Mouse (Mus musculus) testis, postnatal 14 days (tissue): ENCODE results near the gene Zfp148.

Experiments
- DNase-seq: peaks from one replicate; pipeline ENCODE4 v3.0.0; 2021; ENCODE audit warnings: low spot score

Gene Zfp148

DNA sequence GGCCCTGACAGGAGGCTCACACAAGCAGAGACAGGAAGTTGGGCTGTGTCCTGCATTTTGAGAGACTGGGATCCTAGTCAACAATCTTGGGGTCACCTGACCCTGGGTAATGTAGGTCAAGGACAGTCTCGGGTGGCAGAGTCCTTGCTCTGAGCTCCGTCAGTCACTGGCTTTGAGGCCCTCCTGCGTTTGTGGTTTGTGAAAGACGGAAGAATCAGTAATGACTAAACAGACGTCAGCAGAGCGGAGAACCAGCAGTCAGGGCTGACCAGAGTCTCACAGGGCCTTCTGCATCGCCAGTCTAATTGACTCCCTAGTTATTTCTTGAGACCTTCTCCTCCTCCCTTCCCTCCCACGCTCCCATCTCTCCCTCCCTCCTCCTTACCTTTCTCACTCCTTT is 150.5 kb downstream of the Zfp148 start:
- no peak for DNase-seq

GRCm38 (mm10) chr16:33536456-33536855 is 155.8 kb downstream of the Zfp148 start:
- DNase-seq: no peak

- DNase-seq: no peak
Measured at GRCm38 (mm10) chr16:33537499-33538225, 157.0 kb downstream of the Zfp148 start.

- DNase-seq: no peak
Measured at GRCm38 (mm10) chr16:33544346-33544745, 163.7 kb downstream of the Zfp148 start.

DNA sequence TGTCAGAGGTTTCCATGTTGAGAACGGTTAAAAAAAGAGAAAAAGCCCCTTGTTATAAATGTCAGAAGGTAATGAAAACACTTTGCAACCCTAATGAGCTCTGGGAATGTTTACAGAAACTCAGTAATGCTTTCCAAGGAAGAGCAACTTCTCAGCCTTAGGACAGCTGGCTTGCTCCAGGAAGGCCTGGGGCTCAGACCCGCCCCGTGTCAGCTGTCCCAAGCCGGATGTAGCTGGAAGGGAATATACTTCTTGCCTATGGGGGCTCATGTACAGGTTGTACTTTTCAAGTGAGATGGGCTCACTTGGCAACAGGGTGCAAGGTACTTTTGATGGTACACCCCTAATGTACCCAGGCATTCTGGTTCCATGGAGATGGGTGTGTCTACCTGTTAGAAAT is 164.9 kb downstream of the Zfp148 start:
- no peak for DNase-seq

GRCm38 (mm10) chr16:33553689-33554342 is 173.2 kb downstream of the Zfp148 start:
- DNase-seq: no peak
